Mouse (Mus musculus): Measurements from ENCODE around the gene Csrnp2. TPM values are rescaled to one million over a fixed set of nuclear protein-coding genes. Genes with fewer than 3 reads are reported as not detected.
"Not testable (repeated sequence)": the region's sequence is repeated elsewhere in the genome, so short reads cannot be mapped to it uniquely, and the experiment has no call there.

Gene Csrnp2
- polyA plus RNA-seq (2014; fragmentation: Nextera tagmentation; extraction: Ambion mirVana): 11.3 and 13.5 TPM in 2 replicates

DNA sequence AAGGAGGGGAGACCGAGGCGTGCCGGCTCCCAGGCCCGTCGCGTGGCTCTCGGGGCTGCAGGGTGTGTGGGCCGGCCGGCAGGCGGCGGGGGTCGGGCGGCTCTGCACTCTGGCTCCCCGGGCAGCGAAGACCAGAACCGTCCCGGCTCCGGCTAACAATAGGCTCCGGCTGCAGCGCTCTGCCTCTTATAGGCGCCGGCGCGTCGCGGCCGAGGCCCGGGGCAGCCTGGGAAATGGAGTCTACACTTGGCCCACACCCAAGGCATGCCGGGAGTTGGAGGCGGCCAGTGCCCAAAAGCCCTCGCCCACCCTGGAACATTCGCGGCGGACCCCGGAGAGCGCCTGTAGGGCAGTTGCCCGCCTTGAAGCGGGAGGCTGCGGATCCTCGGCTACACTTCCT, at the start of gene Csrnp2:
TSS of gene Csrnp2 (minus strand) at position 387 of the 400 bp plus-strand sequence.
- Histone ChIP-seq H3K27ac (ENCODE audit: low read depth) (peak within 1 kb of the TSS; percentile 92), H3K9ac (ENCODE audit: low read length) (peak within 1 kb of the TSS; percentile 86), H3K4me3 (ENCODE audit: low read depth, low read length) (peak within 1 kb of the TSS; percentile 87), H3K27me3 (replicated peaks; ENCODE audit: control insufficient read depth, insufficient read depth, low read length) (no peaks in the 10 kb centered on the region), H3K9me3 (ENCODE audit: control insufficient read depth, low read length) (no peaks in the 10 kb centered on the region), H3K4me2 (ENCODE audit: low read length) (peak within 1 kb of the TSS; percentile 96), H3K4me1 (replicated peaks; ENCODE audit: control insufficient read depth, insufficient read depth, low read length) (peaks cover 35% of the 10 kb centered on the region), H3K36me3 (ENCODE audit: control insufficient read depth, insufficient read depth, low read length) (no peaks in the 10 kb centered on the region)
- peak; percentile 97 for DNase-seq (ENCODE audit: low spot score)
- WGBS: under 1% methylated on average over 39 of the region's 40 CpGs
- ATAC-seq (replicated peaks; ENCODE audit: low FRiP score, low TSS enrichment, low read depth): peak; percentile 99

DNA sequence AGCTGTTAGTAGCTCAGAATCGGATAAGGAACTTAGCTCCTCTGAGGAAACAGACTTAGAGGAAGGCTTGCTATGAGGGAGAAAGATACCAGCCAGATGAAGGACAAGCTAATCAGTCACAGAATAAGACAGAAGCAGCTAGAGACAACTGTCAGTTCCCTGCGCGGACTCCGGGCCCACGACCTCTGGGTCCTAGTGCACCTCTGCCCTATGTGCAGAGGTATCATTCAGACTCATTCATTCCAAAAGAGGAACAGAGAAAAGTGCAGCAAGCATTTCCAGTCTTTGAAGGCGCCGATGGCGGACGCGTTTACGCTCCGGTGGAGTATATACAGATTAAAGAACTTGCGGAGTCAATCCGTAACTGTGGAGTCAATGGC, 48.4 kb upstream of the Csrnp2 start:
- 99% methylated on average over 14 of the region's 14 CpGs for WGBS
- DNase-seq (ENCODE audit: low spot score); H3K36me3 ChIP-seq (ENCODE audit: control insufficient read depth, insufficient read depth, low read length); ATAC-seq (replicated peaks; ENCODE audit: low FRiP score, low TSS enrichment, low read depth); H3K27ac ChIP-seq (ENCODE audit: low read depth); H3K4me2 ChIP-seq (ENCODE audit: low read length); H3K9me3 ChIP-seq (ENCODE audit: control insufficient read depth, low read length); H3K27me3 ChIP-seq (replicated peaks; ENCODE audit: control insufficient read depth, insufficient read depth, low read length); H3K4me3 ChIP-seq (ENCODE audit: low read depth, low read length); H3K4me1 ChIP-seq (replicated peaks; ENCODE audit: control insufficient read depth, insufficient read depth, low read length); H3K9ac ChIP-seq (ENCODE audit: low read length): not testable (repeated sequence)

DNA sequence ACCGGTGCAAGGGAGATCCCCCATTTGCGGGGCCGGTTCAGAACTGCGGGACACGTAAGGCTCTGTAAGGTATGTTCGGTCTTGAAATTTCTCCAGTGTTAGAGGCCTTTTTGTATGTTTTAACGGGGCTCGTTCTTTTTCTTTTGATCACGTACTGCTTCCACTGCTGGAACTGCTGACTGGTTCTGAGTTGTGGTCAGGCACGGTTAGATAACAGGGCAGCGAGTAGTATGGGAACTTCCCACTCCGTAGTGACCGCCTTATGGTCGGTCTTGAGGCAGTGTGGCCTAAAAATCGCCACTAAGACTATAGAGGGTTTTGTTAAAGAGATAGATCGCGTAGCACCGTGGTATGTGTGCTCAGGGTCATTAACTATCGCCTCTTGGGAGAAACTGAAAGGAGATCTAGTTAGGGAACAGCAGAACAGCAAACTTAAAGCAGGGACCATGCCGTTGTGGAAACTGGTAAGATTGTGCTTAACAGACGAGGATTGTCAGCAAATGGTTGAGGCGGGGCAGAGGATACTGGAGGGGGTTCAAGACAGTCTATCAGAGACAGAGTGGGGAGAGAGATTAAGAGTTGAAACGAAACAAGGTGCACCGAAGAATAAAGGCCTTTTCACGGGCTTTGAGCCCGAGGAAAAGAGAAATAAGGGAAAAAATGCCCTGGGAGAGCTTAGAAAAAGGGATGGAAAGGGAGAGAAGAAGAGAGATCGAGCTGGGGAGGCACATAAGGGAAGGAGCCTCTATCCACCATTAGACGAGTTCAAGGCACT, 47.8 kb upstream of the Csrnp2 start:
- H3K27ac ChIP-seq (ENCODE audit: low read depth): not testable (repeated sequence)

DNA sequence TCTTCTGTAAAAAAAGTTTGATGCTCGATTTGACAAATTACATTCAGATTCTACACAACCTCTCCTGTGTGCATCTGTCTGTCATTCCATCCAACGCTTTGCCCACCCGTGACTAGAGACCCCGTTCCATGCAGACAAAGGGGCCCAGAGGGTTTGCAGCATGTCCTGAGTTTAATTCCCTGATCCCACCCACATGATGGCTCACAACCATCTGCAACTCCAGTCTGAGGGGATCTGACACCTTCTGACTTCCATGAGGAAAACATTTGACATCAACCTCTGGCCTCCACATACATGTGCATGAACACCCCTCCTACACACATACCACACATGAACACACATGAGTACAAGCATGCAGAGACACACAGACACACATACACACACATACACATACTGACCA, 46.1 kb upstream of the Csrnp2 start:
- Histone ChIP-seq H3K4me2 (ENCODE audit: low read length) (no peak overlapping the region), H3K27me3 (replicated peaks; ENCODE audit: control insufficient read depth, insufficient read depth, low read length) (no peaks in the 10 kb centered on the region), H3K9me3 (ENCODE audit: control insufficient read depth, low read length) (0 out of 2 replicates have a peak, but pooled peaks cover 2% of the 10 kb centered on the region), H3K4me3 (ENCODE audit: low read depth, low read length) (no peak overlapping the region), H3K4me1 (replicated peaks; ENCODE audit: control insufficient read depth, insufficient read depth, low read length) (no peaks in the 10 kb centered on the region), H3K36me3 (ENCODE audit: control insufficient read depth, insufficient read depth, low read length) (no peaks in the 10 kb centered on the region), H3K27ac (ENCODE audit: low read depth) (no peak overlapping the region), H3K9ac (ENCODE audit: low read length) (no peak overlapping the region)
- DNase-seq (ENCODE audit: low spot score): no peak
- 91% methylated on average over 4 of the region's 4 CpGs for WGBS
- no peak for ATAC-seq (replicated peaks; ENCODE audit: low FRiP score, low TSS enrichment, low read depth)

More for the DNA sequence above, 47.8 kb upstream of the Csrnp2 start:
- not testable (repeated sequence) for H3K36me3 ChIP-seq (ENCODE audit: control insufficient read depth, insufficient read depth, low read length); H3K4me1 ChIP-seq (replicated peaks; ENCODE audit: control insufficient read depth, insufficient read depth, low read length); H3K9ac ChIP-seq (ENCODE audit: low read length); H3K27me3 ChIP-seq (replicated peaks; ENCODE audit: control insufficient read depth, insufficient read depth, low read length); H3K9me3 ChIP-seq (ENCODE audit: control insufficient read depth, low read length); ATAC-seq (replicated peaks; ENCODE audit: low FRiP score, low TSS enrichment, low read depth); DNase-seq (ENCODE audit: low spot score); H3K4me2 ChIP-seq (ENCODE audit: low read length); H3K4me3 ChIP-seq (ENCODE audit: low read depth, low read length)
- 96% methylated on average over 24 of the region's 28 CpGs for WGBS

DNA sequence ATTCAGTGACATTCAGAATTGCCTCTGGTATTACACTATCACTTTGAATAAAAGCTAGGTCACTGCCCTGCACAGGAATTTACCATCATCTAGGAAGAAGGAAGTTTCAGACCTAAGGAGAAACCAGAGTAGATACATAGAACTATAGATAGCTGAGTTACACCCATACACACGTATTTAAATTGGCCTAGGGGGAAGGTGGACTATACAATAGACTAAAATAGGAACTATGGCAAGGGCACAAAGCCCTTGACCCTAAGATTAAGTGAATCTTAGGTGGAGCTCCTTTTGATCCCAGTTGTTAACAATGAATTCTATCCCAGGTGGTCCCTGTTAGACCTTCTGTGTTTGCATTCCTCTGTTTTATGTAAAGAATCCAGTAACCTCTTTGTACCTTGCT, 45.7 kb upstream of the Csrnp2 start:
- WGBS: 100% methylated on average over 1 of the region's 1 CpGs
- ATAC-seq (replicated peaks; ENCODE audit: low FRiP score, low TSS enrichment, low read depth); H3K4me2 ChIP-seq (ENCODE audit: low read length); H3K9ac ChIP-seq (ENCODE audit: low read length); H3K36me3 ChIP-seq (ENCODE audit: control insufficient read depth, insufficient read depth, low read length); DNase-seq (ENCODE audit: low spot score); H3K27me3 ChIP-seq (replicated peaks; ENCODE audit: control insufficient read depth, insufficient read depth, low read length); H3K9me3 ChIP-seq (ENCODE audit: control insufficient read depth, low read length); H3K27ac ChIP-seq (ENCODE audit: low read depth); H3K4me3 ChIP-seq (ENCODE audit: low read depth, low read length); H3K4me1 ChIP-seq (replicated peaks; ENCODE audit: control insufficient read depth, insufficient read depth, low read length): not testable (repeated sequence)

DNA sequence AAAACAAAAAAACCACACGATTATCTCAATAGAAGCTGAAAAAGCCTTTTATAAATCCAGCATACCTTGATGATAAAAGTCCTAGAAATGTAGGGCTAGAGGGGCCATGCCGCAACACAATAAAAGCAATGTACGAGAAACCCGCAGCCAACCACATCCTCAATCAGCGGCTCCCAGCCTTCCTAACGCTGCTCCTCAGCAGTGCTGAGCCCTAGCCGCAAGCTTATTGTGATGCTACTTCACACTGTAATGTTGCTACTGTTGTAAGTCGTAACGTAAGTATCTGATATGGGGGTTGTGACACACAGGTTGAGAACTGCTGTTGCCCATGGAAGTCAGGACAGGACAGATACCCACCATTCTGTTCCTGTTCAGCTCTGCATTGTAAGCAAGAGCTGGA, 44.1 kb upstream of the Csrnp2 start:
- no peaks in the 10 kb centered on the region for H3K27me3 ChIP-seq (replicated peaks; ENCODE audit: control insufficient read depth, insufficient read depth, low read length)
- no peak overlapping the region for H3K27ac ChIP-seq (ENCODE audit: low read depth)
- H3K9me3 ChIP-seq (ENCODE audit: control insufficient read depth, low read length): 0 out of 2 replicates have a peak, but pooled peaks cover 2% of the 10 kb centered on the region
- DNase-seq (ENCODE audit: low spot score) (no peak), ATAC-seq (replicated peaks; ENCODE audit: low FRiP score, low TSS enrichment, low read depth) (no peak)
- H3K4me2 ChIP-seq (ENCODE audit: low read length): no peak overlapping the region
- no peak overlapping the region for H3K4me3 ChIP-seq (ENCODE audit: low read depth, low read length)
- H3K36me3 ChIP-seq (ENCODE audit: control insufficient read depth, insufficient read depth, low read length): peaks cover 8% of the 10 kb centered on the region; the same call in 1 of the 2 replicates
- no peaks in the 10 kb centered on the region for H3K4me1 ChIP-seq (replicated peaks; ENCODE audit: control insufficient read depth, insufficient read depth, low read length)
- 94% methylated on average over 9 of the region's 9 CpGs for WGBS
- H3K9ac ChIP-seq (ENCODE audit: low read length): no peak overlapping the region

DNA sequence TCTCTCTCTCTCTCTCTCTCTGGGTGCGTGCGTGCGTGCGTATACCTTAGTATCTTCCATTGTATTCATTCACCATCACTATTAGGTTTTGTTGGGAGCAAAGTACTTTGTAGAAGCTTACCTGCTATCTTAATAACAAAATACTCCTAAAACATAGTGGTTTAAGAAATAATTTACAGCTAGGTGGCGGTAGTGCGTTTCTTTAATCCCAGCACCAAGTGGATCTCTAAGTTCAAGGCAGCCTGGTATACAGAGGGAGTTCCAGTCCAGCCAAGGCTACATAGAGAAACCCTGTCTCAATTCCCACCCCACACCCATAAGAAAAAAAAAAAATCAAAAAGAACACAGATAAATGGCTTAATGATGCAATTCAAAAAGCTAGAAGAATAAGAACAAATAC, 42.6 kb upstream of the Csrnp2 start:
- H3K36me3 ChIP-seq (ENCODE audit: control insufficient read depth, insufficient read depth, low read length): peaks cover 14% of the 10 kb centered on the region; the same call in 1 of the 2 replicates
- ATAC-seq (replicated peaks; ENCODE audit: low FRiP score, low TSS enrichment, low read depth): no peak
- no peak for DNase-seq (ENCODE audit: low spot score)
- no peak overlapping the region for H3K4me2 ChIP-seq (ENCODE audit: low read length)
- no peaks in the 10 kb centered on the region for H3K9me3 ChIP-seq (ENCODE audit: control insufficient read depth, low read length)
- no peak overlapping the region for H3K27ac ChIP-seq (ENCODE audit: low read depth)
- H3K4me3 ChIP-seq (ENCODE audit: low read depth, low read length): no peak overlapping the region
- H3K9ac ChIP-seq (ENCODE audit: low read length): no peak overlapping the region
- WGBS: 89% methylated on average over 6 of the region's 6 CpGs
- H3K27me3 ChIP-seq (replicated peaks; ENCODE audit: control insufficient read depth, insufficient read depth, low read length): no peaks in the 10 kb centered on the region
- H3K4me1 ChIP-seq (replicated peaks; ENCODE audit: control insufficient read depth, insufficient read depth, low read length): no peaks in the 10 kb centered on the region

DNA sequence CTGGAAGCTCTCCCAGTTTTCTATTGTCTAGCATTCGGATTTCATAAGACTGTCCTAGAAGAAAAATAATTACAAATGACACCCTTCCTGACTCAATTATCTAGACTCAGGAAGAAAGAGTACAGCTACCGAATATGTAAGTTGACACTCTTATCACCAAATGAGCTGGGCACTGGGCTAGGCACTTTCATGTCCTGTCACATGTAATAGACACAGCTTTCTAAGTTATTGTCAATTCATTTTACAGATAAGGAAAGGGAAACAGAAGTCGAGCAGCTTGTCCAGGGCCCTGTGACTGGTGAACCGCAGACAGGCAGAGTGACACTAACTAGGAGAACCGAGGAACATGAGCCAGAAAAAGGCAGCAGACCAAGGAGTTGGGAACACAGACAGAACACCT, 32.6 kb upstream of the Csrnp2 start:
- no peak overlapping the region for H3K4me2 ChIP-seq (ENCODE audit: low read length)
- no peaks in the 10 kb centered on the region for H3K27me3 ChIP-seq (replicated peaks; ENCODE audit: control insufficient read depth, insufficient read depth, low read length)
- peaks cover 27% of the 10 kb centered on the region for H3K36me3 ChIP-seq (ENCODE audit: control insufficient read depth, insufficient read depth, low read length)
- 83% methylated on average over 5 of the region's 5 CpGs for WGBS
- H3K4me1 ChIP-seq (replicated peaks; ENCODE audit: control insufficient read depth, insufficient read depth, low read length): no peaks in the 10 kb centered on the region
- H3K27ac ChIP-seq (ENCODE audit: low read depth): no peak overlapping the region
- no peak for ATAC-seq (replicated peaks; ENCODE audit: low FRiP score, low TSS enrichment, low read depth)
- no peak for DNase-seq (ENCODE audit: low spot score)
- no peak overlapping the region for H3K9ac ChIP-seq (ENCODE audit: low read length)
- no peak overlapping the region for H3K4me3 ChIP-seq (ENCODE audit: low read depth, low read length)
- no peaks in the 10 kb centered on the region for H3K9me3 ChIP-seq (ENCODE audit: control insufficient read depth, low read length)

DNA sequence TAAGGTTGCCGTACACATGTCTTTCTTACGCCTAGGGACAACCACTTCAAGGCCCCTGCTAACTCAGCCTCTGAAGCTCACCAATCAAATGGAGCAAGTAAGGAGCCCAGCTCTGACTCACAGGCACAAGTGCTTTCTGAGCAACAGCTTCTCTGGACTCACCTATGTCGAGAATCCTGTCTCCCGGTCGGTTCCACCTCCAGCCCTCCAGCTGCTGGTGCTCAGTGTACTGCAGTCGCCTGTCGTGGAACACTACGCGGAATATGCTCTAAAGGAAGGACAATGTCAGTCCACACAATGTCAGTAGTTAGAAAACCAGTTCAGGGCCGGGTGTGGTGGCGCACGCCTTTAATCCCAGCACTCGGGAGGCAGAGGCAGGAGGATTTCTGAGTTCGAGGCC, 30.1 kb upstream of the Csrnp2 start:
- H3K9ac ChIP-seq (ENCODE audit: low read length): no peak overlapping the region
- H3K4me2 ChIP-seq (ENCODE audit: low read length): no peak overlapping the region
- no peaks in the 10 kb centered on the region for H3K4me1 ChIP-seq (replicated peaks; ENCODE audit: control insufficient read depth, insufficient read depth, low read length)
- H3K36me3 ChIP-seq (ENCODE audit: control insufficient read depth, insufficient read depth, low read length): peaks cover 38% of the 10 kb centered on the region
- DNase-seq (ENCODE audit: low spot score) (no peak), ATAC-seq (replicated peaks; ENCODE audit: low FRiP score, low TSS enrichment, low read depth) (no peak)
- no peaks in the 10 kb centered on the region for H3K9me3 ChIP-seq (ENCODE audit: control insufficient read depth, low read length)
- WGBS: 94% methylated on average over 14 of the region's 14 CpGs
- no peak overlapping the region for H3K27ac ChIP-seq (ENCODE audit: low read depth)
- H3K4me3 ChIP-seq (ENCODE audit: low read depth, low read length): no peak overlapping the region
- no peaks in the 10 kb centered on the region for H3K27me3 ChIP-seq (replicated peaks; ENCODE audit: control insufficient read depth, insufficient read depth, low read length)

Measured in intestine, embryonic 14.5 days (tissue).